29 mouse cellular contexts compared by ENCODE assay signal in the genomic region with DNA sequence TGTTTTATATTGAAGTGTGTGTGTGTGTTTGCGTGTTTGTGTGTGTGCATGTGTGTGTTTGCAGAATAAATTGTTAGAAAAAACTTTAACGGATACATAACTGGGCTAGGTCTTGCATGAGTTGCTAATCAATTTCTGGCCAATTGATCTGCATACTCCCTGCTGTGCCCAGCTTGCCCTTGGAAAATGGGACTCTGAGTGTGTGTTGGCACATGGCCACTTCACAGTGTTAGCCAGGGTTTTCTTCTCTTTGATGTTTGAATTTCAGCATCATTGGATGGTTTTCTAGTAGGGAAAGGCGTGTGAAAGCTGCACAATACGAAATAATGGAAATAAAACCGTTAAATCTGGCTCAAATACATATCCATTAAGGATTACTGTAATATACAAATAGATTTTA. TPM values are rescaled to one million over a fixed set of nuclear protein-coding genes. Genes with fewer than 3 reads are reported as not detected.
DNase-seq lines count a peak whose midpoint lies in the region; ATAC-seq and TF ChIP-seq lines count a peak whose summit lies in the region.
"Had no signal": no experiment of that assay in that cellular context is flagged by ENCODE, and none has a peak within 500 bp of the region (broad histone marks: within the 10 kb centered on the region; RNA-seq: fewer than 3 reads in every experiment).

No protein-coding gene starts in this region.

- no peak for TF ChIP-seq POLR2A in liver, adult 2 months (IDR thresholded peaks at IDR 0.05; ENCODE audit: extremely low read depth, insufficient read depth, low read length)
- TF ChIP-seq POLR2A in brain, embryonic 14.5 days (IDR thresholded peaks at IDR 0.05; ENCODE audit: borderline replicate concordance, extremely low read depth, insufficient read depth, insufficient read length, poor library complexity, severe bottlenecking), result no peak

- no peaks in the 10 kb centered on the region for H3K36me3 ChIP-seq in forebrain, embryonic 14.5 days (ENCODE audit: control insufficient read depth, insufficient read depth, low read length)
- no peaks in the 10 kb centered on the region for H3K36me3 ChIP-seq in forebrain, embryonic 16.5 days (ENCODE audit: control insufficient read depth, insufficient read depth)
- no peaks in the 10 kb centered on the region for H3K36me3 ChIP-seq in liver, adult 2 months (ENCODE audit: control insufficient read depth, insufficient read depth, low read length)
- H3K36me3 ChIP-seq: embryonic facial prominence, embryonic 12.5 days; hindbrain, embryonic 12.5 days; liver, embryonic 12.5 days; midbrain, embryonic 15.5 days had no signal

- ATAC-seq in forebrain, embryonic 14.5 days, result no peak
- no peak for ATAC-seq in forebrain, embryonic 16.5 days
- ATAC-seq: activated CD4-positive, CD25-positive, alpha-beta regulatory T cell, adult 4 months; intestine, embryonic 16.5 days; liver, embryonic 12.5 days; lung, postnatal 0 days; midbrain, embryonic 15.5 days had no signal

- no peak for TF ChIP-seq CTCF in liver, adult 2 months (IDR thresholded peaks at IDR 0.05; ENCODE audit: low read depth, low read length)
- TF ChIP-seq CTCF in brain, embryonic 14.5 days (IDR thresholded peaks at IDR 0.05; ENCODE audit: borderline replicate concordance, extremely low read depth, insufficient read depth, insufficient read length), result no peak

- no peak overlapping the region for H3K4me3 ChIP-seq in forebrain, embryonic 14.5 days (ENCODE audit: low read depth, low read length)
- no peak overlapping the region for H3K4me3 ChIP-seq in forebrain, embryonic 16.5 days (replicated peaks; ENCODE audit: low read length)
- H3K4me3 ChIP-seq in liver, adult 2 months (ENCODE audit: insufficient read depth, low read depth, low read length), result no peak overlapping the region
- H3K4me3 ChIP-seq: embryonic facial prominence, embryonic 12.5 days; hindbrain, embryonic 12.5 days; liver, embryonic 12.5 days; megakaryocyte, embryonic 14.5 days; midbrain, embryonic 15.5 days had no signal

- no peaks in the 10 kb centered on the region; the same call in 1 of the 2 replicates for H3K4me1 ChIP-seq in forebrain, embryonic 14.5 days (ENCODE audit: control insufficient read depth, insufficient read depth, low read length)
- 0 out of 2 replicates have a peak, but pooled peaks cover 3% of the 10 kb centered on the region for H3K4me1 ChIP-seq in forebrain, embryonic 16.5 days (replicated peaks; ENCODE audit: control insufficient read depth, insufficient read depth, low read length)
- H3K4me1 ChIP-seq in liver, adult 2 months (ENCODE audit: control insufficient read depth, insufficient read depth, low read length), result peaks cover 11% of the 10 kb centered on the region
- H3K4me1 ChIP-seq: embryonic facial prominence, embryonic 12.5 days; hindbrain, embryonic 12.5 days; liver, embryonic 12.5 days; megakaryocyte, embryonic 14.5 days; midbrain, embryonic 15.5 days had no signal

- H3K9ac ChIP-seq in forebrain, embryonic 14.5 days (ENCODE audit: low read length), result no peak overlapping the region
- no peak overlapping the region for H3K9ac ChIP-seq in forebrain, embryonic 16.5 days (replicated peaks; ENCODE audit: low read depth, low read length)
- no peak overlapping the region for H3K9ac ChIP-seq in liver, adult 2 months (ENCODE audit: low read depth, low read length)
- H3K9ac ChIP-seq: embryonic facial prominence, embryonic 12.5 days; hindbrain, embryonic 12.5 days; liver, embryonic 12.5 days; midbrain, embryonic 15.5 days had no signal

- H3K27me3 ChIP-seq in forebrain, embryonic 14.5 days (replicated peaks; ENCODE audit: control insufficient read depth, insufficient read depth, low read length), result no peaks in the 10 kb centered on the region
- H3K27me3 ChIP-seq in forebrain, embryonic 16.5 days (replicated peaks; ENCODE audit: control insufficient read depth, insufficient read depth, low read length), result no peaks in the 10 kb centered on the region
- H3K27me3 ChIP-seq in liver, adult 2 months (ENCODE audit: control insufficient read depth, insufficient read depth, low read length), result no peaks in the 10 kb centered on the region
- H3K27me3 ChIP-seq: embryonic facial prominence, embryonic 12.5 days; hindbrain, embryonic 12.5 days; liver, embryonic 12.5 days; megakaryocyte, embryonic 14.5 days; midbrain, embryonic 15.5 days had no signal

- H3K4me2 ChIP-seq in forebrain, embryonic 14.5 days (ENCODE audit: low read length), result no peak overlapping the region
- no peak overlapping the region for H3K4me2 ChIP-seq in forebrain, embryonic 16.5 days (ENCODE audit: low read length)
- H3K4me2 ChIP-seq: embryonic facial prominence, embryonic 12.5 days; hindbrain, embryonic 12.5 days; liver, embryonic 12.5 days; midbrain, embryonic 15.5 days had no signal

- H3K9me3 ChIP-seq in forebrain, embryonic 14.5 days (replicated peaks; ENCODE audit: control insufficient read depth, low read length), result no peaks in the 10 kb centered on the region
- no peaks in the 10 kb centered on the region for H3K9me3 ChIP-seq in forebrain, embryonic 16.5 days (ENCODE audit: control insufficient read depth, low read length)
- H3K9me3 ChIP-seq: embryonic facial prominence, embryonic 12.5 days; hindbrain, embryonic 12.5 days; liver, embryonic 12.5 days; midbrain, embryonic 15.5 days had no signal

- H3K79me2 ChIP-seq in liver, adult 2 months (ENCODE audit: control insufficient read depth, insufficient read depth, low read length), result no peaks in the 10 kb centered on the region

- DNase-seq in forebrain, embryonic 14.5 days (ENCODE audit: low spot score), result peak; percentile 33
- DNase-seq in liver, adult 2 months (ENCODE audit: extremely low read depth, low read depth, low spot score), result peak; percentile 93
- DNase-seq in liver, result no peak
- peak; percentile 26 for DNase-seq in Muller cell, postnatal 12 days (ENCODE audit: inconsistent ontology term)
- peak; percentile 43 for DNase-seq in brain, embryonic 14.5 days (ENCODE audit: low read depth)
- DNase-seq: B cell, adult 2 months; cerebellum, adult 9-10 months; embryo, embryonic 11 days; gastrocnemius, postnatal 10 days; heart, postnatal 14 days; kidney, adult 8-10 months; kidney, postnatal 4 days; lung, adult 18-20 months; lung, postnatal 4 days; right cerebral cortex, adult 18-20 months; thymus, adult 2 months; thymus, postnatal 4 days had no signal

- WGBS in forebrain, embryonic 14.5 days, result 58% methylated on average over 5 of the region's 5 CpGs
- 57% methylated on average over 5 of the region's 5 CpGs for WGBS in forebrain, embryonic 16.5 days
- 26% methylated on average over 5 of the region's 5 CpGs for WGBS in liver, adult 2 months

- no peak overlapping the region for H3K27ac ChIP-seq in forebrain, embryonic 14.5 days (ENCODE audit: low read depth, low read length)
- no peak overlapping the region for H3K27ac ChIP-seq in forebrain, embryonic 16.5 days (ENCODE audit: low read length)
- no peak overlapping the region for H3K27ac ChIP-seq in liver, adult 2 months (replicated peaks; ENCODE audit: insufficient read depth, low read depth, low read length)
- H3K27ac ChIP-seq: embryonic facial prominence, embryonic 12.5 days; hindbrain, embryonic 12.5 days; kidney, postnatal 0 days; liver, embryonic 12.5 days; midbrain, embryonic 15.5 days had no signal

RNA-seq across cellular contexts. Expression of a gene that starts 24.3 kb away (rescaled TPM):
- 0.39 and 0.68 TPM in 2 replicates for polyA plus RNA-seq in forebrain, embryonic 14.5 days (2014; fragmentation: Nextera tagmentation; extraction: Ambion mirVana)
- 0.71 and 1.1 TPM in 2 replicates for polyA plus RNA-seq in forebrain, embryonic 16.5 days (2015; fragmentation: Nextera tagmentation; extraction: Ambion mirVana)
- total RNA-seq in liver, adult 2 months (2014; rRNA removed), result 0.07 TPM in 1 of 2 replicates, not detected in the other
- polyA plus RNA-seq in liver, adult 2 months (2012; rRNA removed), result 0.04 TPM in 1 of 2 replicates, not detected in the other
- 2.1 and 4.0 TPM in 2 replicates for polyA plus RNA-seq in brain, embryonic 14.5 days (2012; rRNA removed)
- total RNA-seq: heart, adult 8-10 months; neutrophil, adult 5-6 weeks had no signal
- polyA plus RNA-seq: liver, embryonic 12.5 days; lung, postnatal 0 days had no signal
